Mouse (Mus musculus) monocyte, adult 5-6 weeks (primary cell): Measurements from ENCODE around the gene Mcu. TPM values are rescaled to one million over a fixed set of nuclear protein-coding genes. Genes with fewer than 3 reads are reported as not detected.

Experiments
- ATAC-seq: fragments of 153-309, 156-312 bp; replicated peaks from 2 replicates; pipeline ENCODE4 v1.8.0; 2017; ENCODE audit warnings: mild to moderate bottlenecking; ENCODE audit not compliant: low TSS enrichment, insufficient number of reproducible peaks, severe bottlenecking, poor library complexity, low FRiP score
- total RNA-seq: library from RNA; stranded (forward); fragments of 200-1000, 200-491, 200-594 nt; gene quantifications from 3 replicates; pipeline ENCODE4 v1.2.3, GENCODE M21; 2017

Mcu gene
- total RNA-seq, 1 experiment from 2014 or later: 14.7 TPM

DNA sequence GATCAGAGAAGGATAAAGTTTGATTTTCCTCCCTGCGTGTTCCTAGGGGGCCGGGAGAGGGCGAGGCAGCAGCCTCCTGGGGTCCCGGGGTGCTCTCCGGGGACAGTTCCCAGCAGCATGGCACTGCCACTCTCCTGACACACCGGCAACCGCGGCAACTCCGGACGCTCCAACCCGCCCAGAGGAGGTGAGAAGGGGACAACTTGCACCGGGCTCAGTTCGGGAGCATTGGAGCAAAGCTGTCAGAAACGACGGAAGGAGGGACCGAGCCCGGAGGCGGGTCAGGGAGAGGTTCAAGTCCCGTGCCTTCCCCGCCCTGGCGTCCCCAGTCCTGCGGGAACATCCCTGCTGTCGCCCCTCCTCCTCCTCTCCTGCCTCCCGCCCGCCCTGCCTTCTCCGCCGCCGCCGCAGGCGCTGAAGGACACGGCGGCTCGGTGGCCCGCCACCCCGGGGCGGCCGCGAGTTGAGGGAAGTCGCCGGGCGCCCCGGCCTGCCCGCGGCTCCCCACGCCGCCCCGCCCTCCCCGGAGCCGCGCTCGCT lies 441 bp downstream of the Mcu start, which contains the start of gene Gm10322:
TSS of gene Gm10322 (plus strand) at position 83 of the 540 bp plus-strand sequence.
- ATAC-seq: peak; percentile 45

DNA sequence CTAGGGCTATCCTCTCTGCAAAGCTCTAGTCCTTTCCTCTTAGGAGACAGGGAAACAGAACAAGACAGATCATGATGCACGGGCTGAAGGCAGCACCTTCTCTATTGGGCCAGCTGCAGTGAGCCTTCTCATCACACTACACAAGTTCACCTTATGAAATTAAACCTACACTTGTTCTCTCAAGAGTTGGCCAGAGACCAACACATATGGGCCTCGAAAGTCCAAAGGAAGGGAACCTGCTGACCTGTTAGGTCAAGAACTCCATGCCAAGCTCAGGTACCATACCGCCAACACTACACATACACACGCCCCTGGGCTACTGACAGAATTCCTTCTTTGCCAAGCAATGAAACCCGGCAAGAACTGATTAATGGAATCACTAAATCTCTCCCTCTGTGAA lies 1.1 kb downstream of the Mcu start:
- no peak for ATAC-seq

DNA sequence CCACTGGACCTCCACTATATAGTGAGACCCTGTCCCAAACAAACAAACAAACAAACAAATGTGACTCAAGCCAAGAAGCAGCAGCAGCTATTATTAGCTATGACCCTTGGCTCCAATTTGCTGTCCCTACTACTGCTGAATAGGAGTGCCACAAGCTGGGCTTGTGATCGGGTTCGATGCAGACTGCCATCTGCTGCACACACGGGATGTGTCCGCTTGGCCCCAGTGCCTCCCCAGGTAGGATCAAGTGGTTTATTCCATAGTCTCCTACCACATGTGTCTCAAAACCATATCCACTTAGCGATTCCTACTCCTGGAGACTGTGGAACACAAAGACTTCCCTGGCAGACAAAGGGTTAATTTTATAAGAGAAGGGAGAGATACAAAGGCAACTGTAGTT lies 2.4 kb downstream of the Mcu start:
- no peak for ATAC-seq

DNA sequence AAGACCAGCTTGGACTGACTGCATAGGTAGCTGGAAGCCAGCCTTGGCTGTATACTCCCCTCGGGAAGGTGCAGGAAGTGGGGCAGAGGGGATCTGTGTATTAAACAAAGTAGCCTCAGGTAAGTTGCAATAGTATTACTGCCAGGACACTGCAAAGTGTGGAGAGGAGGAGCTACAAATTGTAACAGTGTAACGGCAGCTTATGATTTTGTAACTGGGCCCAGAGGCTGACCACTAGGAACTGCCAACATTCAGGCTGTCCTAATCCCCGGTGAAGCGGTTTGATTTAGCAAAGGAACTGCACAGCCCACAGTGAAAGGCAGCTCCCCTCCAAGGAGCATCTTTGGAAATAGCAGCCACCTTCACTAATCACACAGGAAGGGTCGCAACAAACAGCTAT lies 3.2 kb downstream of the Mcu start:
- ATAC-seq: no peak

DNA sequence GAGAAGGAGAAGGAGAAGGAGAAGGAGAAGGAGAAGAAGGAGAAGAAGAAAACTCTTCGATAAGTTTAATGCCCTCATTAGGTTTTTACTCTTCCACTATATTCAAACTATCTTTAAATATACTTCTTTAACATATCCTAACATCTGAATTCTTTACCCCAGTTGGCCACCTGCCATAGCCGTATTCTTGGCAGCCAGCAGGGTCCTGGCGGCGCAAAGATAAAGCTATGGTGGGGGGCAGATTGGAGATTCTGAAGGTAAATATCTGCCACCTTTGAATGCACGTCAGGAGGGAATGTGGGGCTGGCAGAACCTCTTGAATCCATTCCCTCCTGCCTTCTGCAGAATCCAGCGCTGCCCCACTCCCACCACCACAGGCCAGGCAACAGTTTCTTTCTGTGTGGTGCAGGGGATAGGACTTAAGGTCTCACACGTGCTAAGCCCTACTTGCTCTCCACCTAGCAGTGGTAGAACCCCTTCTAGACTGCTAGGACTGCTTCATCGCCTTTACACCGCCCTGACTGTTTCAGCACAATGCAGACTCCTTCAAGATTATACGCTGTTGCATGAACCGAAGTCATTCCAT lies 11.5 kb downstream of the Mcu start:
- no peak for ATAC-seq

DNA sequence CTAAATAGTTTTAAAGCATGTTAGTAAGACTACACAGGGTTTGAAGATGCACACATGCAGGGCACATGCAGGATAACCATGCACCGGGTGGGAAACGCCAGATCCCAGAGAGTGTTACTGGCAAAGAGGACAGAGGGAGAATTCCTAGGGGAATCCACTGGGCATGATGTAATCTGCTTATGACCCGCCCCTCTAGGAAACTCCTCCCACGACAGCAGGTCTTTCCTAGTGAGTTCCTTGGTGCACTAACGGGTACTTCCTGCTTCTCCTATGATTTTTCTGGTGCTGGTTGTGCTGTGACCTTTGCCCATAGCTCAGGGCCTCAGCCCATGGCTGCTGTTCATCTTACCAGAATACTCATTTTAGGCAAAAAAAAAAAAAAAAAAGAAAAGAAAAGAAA lies 12.6 kb downstream of the Mcu start:
- ATAC-seq: no peak

DNA sequence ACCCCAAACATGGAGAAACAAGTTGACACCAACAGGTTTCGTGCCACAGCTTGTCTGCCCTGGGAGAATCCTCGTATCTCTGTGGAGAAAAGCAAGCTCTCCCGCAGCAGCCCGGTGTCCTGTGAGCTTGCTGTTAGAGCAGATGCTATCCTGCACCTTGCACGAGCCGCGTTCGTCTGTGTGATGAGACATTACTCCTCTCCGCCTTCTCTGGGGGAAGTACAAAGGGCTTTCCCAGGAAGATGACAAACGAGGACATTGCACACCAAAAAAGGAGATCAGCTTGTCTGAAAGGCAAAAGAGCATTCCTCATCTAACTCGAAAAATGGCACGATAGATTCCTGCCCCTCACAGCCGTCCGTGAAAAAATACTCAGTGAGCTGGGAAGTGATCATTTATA lies 13.6 kb downstream of the Mcu start:
- ATAC-seq: no peak

DNA sequence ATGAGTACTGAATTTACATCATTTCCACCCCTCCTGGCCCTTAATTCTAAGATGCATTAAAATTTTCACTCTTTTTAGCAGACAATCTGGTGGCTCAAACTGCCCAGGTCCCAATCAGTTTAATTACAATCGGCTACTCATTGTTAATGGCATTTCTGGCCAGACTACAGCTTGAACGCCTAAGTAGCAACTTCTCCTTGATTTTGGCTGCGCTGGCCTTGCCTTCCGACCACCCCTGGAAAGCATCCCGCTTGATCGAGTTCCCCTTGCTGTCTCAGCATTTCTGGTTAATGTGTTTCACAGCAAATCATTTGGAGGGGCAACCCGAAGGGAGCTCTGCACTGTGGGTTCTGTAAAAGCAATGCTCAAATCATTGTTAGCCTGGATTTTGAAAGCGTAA lies 14.4 kb downstream of the Mcu start:
- no peak for ATAC-seq

DNA sequence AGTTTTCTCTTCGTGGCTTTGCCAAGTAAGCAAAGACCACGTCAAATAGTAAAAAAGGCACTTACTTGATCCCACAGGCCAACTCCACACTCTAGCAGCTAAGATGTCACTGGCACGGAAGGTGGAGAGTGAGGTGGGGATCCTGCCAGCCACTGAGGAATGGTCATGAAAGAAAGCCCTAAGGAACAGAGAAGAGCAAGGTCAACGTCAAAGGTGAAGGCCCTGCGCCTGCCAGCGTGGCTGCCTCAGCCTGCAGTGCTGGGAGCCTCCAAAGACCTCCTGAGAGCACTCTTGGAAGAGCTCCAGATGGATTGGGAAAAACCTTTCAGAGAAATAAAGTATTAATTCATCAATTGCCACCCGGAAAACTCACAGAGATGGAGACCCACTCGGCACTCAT lies 16.0 kb downstream of the Mcu start:
- ATAC-seq: no peak

DNA sequence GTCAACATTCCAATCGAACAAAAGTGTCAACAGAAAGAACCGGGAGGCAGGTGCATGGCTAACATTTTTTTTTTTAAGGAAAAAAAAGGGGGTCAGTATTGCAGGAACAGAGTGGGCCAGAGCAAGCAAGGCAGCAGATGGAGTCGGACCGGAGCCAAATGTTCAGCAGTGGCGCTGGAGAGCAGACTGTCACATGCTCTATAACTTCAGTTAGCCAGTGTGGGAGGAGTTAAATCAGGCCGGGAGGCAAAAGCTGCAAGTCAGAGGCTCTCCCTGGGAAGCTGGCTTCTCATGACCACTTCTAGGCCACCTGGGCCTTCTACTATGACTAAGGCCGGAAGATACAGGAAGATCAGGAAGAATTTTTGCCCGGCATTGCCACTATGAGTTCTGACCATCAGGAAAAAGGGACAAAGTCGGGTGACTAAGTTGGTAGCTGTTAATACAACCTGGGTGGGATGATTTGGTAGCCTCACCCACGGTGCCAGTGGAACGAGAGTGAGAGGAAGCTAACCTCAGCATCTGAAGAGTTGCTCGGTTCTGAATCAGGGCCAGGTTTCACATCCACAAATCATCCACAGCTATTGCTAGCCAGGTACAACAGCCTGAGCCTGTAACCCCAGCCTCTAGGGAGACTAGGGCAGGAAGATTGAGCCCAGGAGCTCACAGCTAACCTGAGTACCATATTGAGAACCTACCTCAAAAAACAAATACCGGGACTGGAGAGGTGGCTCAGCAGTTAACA lies 22.5 kb downstream of the Mcu start:
- no peak for ATAC-seq

DNA sequence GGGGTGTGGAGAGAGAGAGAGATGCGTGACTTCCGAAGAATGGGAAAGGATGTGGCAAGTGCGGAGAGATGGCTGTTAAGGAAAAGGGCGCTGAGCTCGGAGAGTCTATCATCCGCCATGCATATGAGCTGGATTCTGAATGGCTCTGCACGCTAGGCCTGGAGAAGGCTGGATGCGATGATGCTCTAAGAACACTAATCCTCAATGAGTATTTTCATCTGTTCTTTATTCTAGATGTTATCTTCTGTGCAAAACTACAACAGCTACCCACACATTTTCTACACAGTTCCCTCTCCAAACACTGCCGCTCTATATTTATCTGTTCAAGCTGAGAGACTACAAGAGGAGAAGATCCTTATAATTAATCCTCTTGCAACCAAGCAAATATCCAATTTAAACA lies 25.9 kb downstream of the Mcu start:
- no peak for ATAC-seq

DNA sequence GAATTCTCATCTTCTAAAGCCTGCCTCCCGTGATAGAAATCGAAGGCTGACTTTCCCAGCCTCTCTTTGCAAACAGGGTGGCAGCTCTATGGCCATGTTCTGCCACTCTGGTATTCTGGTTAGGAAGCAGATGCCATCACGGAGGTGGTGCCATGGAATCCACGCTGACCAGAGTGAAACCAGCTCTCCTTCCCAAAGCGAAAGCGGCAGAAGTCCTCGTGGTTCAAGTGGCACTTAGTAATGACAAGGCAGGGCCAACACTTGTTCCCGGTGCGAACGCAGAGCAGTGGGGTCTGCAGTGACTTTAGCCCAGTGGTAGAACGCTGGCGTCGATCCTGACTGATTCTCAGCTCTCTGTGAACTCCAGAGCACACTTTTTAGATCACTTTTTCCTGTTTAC lies 26.6 kb downstream of the Mcu start:
- no peak; the same call in 1 of the 2 replicates for ATAC-seq

DNA sequence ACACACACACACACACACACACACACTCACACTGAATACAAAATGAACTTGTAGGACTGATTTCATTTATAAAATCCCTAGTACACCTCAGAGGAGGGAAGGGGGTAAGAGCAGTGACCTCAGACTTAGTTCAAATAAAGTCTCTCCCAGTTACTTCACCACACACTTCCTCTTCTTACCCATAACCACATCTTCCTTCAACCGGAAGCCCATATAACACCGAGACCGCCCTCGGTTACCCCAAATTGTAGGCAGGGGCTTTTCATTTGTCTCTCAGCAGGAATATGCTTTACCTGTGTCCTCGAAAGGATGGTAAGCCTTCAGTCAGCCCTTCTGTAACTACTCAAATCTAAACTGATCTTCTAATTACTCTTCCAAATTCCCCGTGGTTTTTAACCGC lies 27.1 kb downstream of the Mcu start:
- ATAC-seq: peak; percentile 83

DNA sequence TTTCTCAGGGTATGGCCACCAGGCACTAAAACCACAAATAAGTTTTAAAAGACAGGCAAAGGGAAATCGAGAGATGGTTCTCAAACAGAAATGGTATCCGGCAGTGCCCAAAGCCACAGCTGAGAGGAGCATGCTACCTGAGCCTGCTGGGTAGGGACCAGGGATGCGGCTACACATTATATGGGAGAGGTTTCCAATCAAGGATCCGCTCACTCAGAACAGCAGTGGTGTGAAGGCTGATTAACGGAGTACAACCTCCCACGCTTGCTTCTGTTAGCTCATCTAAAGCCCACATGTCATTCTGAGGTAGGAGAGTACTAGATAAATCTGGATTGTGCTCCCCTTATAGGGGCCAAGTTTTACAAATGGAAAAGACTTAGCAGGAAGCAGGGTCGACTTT lies 28.4 kb downstream of the Mcu start:
- no peak for ATAC-seq

DNA sequence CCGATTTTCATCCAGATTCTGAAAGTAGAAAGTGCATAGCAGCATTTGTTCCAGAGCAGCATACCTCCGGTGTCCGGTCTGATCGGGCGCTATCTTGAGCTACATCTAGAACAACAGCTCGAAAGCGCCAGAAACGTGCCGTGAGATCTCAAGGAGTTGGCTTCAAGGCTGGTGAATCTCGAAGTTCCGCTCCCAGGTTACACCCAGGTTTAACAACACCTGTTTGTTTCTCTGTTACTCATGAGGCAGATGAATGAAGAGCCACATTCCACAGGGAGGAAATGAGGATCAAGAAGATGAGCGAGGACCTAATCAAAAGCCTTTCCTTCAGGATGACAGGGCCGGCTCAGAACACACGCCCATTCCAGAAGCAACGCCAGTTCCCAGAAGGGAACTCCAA lies 29.7 kb downstream of the Mcu start:
- no peak for ATAC-seq

DNA sequence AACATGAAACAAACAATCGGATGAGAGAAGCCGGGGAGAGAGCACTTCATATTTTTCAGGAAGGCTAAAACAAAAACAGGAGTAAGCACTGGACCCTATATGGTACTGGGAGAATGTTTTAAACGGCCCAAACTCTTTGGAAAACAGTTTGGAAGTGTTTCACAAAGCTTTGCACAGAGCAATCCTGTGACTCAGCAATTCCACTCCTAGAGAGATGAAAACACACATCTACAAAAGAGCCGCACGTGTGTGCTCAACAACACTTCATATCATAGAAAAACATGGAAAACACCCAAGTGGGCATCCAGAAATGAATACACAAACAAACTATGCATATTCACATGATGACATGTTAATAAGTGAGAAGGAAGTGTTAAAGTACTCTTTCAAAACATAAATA lies 30.9 kb downstream of the Mcu start:
- ATAC-seq: no peak

DNA sequence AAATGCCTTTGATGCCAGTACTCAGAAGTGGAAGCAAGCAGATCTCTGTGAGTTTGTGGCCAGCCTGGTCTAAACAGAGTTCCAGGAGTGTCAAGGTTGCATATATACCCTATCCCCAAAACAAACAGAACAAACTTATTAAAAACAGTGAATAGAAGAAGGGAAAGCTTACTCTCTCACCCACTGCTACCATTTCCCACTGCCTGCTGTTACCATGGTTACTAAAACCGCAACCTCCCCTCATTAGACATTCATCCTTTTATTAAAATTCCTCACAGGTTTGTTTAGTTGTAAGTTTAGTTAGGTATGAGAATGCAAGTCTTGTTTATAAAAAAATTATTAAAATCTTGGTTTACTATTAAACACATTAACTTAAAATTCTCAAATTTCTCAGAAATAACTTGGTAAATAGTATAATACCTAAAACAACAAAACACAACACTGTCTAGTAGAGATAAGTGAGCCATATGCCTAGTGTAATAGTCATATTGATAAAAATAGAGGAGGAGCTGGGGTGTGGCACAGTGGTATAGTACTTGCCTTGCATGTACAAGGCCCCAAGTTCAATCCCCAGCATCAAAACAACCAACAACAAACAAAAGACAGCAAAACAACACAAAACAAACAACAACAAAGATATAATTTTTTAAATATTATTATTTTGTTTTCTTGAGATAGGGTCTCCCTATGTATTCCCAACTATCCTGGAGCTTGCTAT lies 34.5 kb downstream of the Mcu start:
- ATAC-seq: no peak

DNA sequence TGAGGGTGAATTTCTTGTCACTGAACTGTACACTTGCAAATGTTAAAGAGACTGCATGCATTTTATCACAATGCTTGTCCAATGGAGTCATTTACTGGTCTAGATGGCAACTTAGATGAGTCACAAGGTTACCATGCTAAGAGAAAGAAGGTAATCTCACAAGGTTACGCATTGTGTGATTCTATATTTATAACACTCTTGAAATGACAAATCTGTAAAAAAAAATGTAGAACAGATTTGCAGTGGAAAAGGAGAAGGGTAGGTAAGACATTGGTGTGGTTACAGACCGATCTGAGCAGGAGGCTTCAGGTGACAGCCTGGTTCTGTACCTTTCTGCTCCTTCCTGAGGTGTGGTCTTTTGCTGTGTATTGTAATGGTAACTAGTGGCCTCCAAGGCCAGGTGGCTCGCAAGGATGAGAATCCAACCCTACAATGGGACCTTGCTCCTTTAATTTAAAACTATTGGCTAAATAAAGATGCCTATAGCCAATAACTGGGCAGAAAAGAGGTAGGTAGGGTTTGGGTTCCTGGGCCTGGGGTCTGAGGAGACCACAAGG lies 35.8 kb downstream of the Mcu start:
- no peak for ATAC-seq

DNA sequence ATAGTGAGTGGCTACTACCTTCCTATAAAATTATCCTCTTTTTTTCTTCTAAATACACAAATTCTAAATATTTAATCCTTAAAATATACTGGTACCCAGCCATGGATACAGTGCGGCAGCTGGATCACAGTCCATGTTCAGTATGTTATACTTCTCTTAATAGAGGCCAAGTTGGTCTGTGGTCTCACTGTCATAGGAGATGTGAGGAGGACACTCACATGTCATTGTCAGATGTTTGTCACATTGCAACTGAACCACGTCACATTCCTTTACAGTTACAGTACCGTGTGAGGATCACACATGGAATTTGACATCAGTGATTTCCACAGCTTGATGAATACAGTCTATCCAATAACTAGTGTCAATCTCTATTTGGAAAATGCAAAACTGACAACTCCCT lies 36.8 kb downstream of the Mcu start:
- no peak for ATAC-seq
